Mouse (Mus musculus) CH12.LX (cell line): ENCODE results near the gene Fastk.

Source experiments
- BHLHE40 ChIP-seq: IDR thresholded peaks from 2 replicates; pipeline ENCODE4 v1.6.1; 2011; ENCODE audit warnings: mild to moderate bottlenecking, low read depth, low read length, improper control_type of control experiment
- CHD1 ChIP-seq: IDR thresholded peaks from 2 replicates; pipeline ENCODE4 v1.6.1; 2012; ENCODE audit warnings: low read depth, low read length, improper control_type of control experiment, inconsistent platforms
- CHD2 ChIP-seq: IDR thresholded peaks from 2 replicates; pipeline ENCODE4 v1.6.1; 2011; ENCODE audit warnings: low read length, improper control_type of control experiment
- CTCF ChIP-seq, 2 experiments: IDR thresholded peaks in 1 of 2; conservative IDR thresholded peaks in 1 of 2; 2 replicates each; pipeline ENCODE4 v1.5.1; 2011 to 2012; ENCODE audit warnings: low read depth in 2 of 2, low read length in 2 of 2, improper control_type of control experiment in 1 of 2, inconsistent platforms in 1 of 2, mild to moderate bottlenecking in 1 of 2, moderate library complexity in 1 of 2
- ETS1 ChIP-seq: conservative IDR thresholded peaks from 2 replicates; pipeline ENCODE4 v1.6.1; 2012; ENCODE audit warnings: low read depth, mild to moderate bottlenecking, inconsistent platforms, low read length, improper control_type of control experiment, moderate library complexity
- KAT2A ChIP-seq: IDR thresholded peaks from 2 replicates; pipeline ENCODE4 v1.6.1; 2012; ENCODE audit warnings: low read length, improper control_type of control experiment, inconsistent platforms; ENCODE audit not compliant: insufficient replicate concordance
- MYC ChIP-seq: IDR thresholded peaks from 2 replicates; pipeline ENCODE4 v1.6.1; 2011; ENCODE audit warnings: low read depth, mild to moderate bottlenecking, improper control_type of control experiment, low read length
- NRF1 ChIP-seq: IDR thresholded peaks from 2 replicates; pipeline ENCODE4 v1.6.1; 2014; ENCODE audit warnings: low read depth, mild to moderate bottlenecking, inconsistent platforms, low read length, improper control_type of control experiment, moderate library complexity
- POLR2AphosphoS2 ChIP-seq: IDR thresholded peaks from 2 replicates; pipeline ENCODE4 v1.6.1; 2011; ENCODE audit warnings: low read depth, low read length, improper control_type of control experiment
- RCOR1 ChIP-seq: conservative IDR thresholded peaks from 2 replicates; pipeline ENCODE4 v1.6.1; 2012; ENCODE audit warnings: low read depth, mild to moderate bottlenecking, inconsistent platforms, low read length, improper control_type of control experiment
- TBP ChIP-seq: conservative IDR thresholded peaks from 2 replicates; pipeline ENCODE4 v1.6.1; 2011; ENCODE audit warnings: low read depth, low read length, improper control_type of control experiment

- no peak for TF ChIP-seq POLR2AphosphoS2
- TF ChIP-seq CTCF (conservative IDR thresholded peaks at IDR 0.05 in 1 of 2, IDR thresholded peaks at IDR 0.05 in 1 of 2; ENCODE audit: low read depth in 2 of 2, low read length in 2 of 2): no peak
- TF ChIP-seq ETS1: no peak
- no peak for TF ChIP-seq CHD1
- TF ChIP-seq CHD2: no peak
- TF ChIP-seq KAT2A: no peak
- TF ChIP-seq NRF1: no peak
- TF ChIP-seq BHLHE40: no peak
- no peak for TF ChIP-seq RCOR1
- TF ChIP-seq MYC: no peak
- TF ChIP-seq TBP: no peak
Measured at GRCm38 (mm10) chr5:24392724-24393123, 52.4 kb downstream of the Fastk start.
